Mouse (Mus musculus) liver, embryonic 13.5 days (tissue): ENCODE measurements around the gene Mmachc. TPM values are rescaled to one million over a fixed set of nuclear protein-coding genes. Genes with fewer than 3 reads are reported as not detected.
A peak's percentile ranks its signal among the peaks of the same experiment; 100 is the strongest.
"Not testable (repeated sequence)": the region's sequence is repeated elsewhere in the genome, so short reads cannot be mapped to it uniquely, and the experiment has no call there.

Source experiments
- ATAC-seq: fragments of 200-750 bp; cut with Nextera tagmentation; 2 replicates; pipeline ENCODE4 v1.8.0; 2017; ENCODE audit warnings: low read depth, mild to moderate bottlenecking, moderate number of reproducible peaks, moderate library complexity
- DNase-seq: peaks from one replicate; pipeline ENCODE4 v3.0.0; 2022
- H3K27ac ChIP-seq: fragments of 300-500 bp; sonication (generic); 2 replicates; pipeline ENCODE4 v1.5.1; 2015; ENCODE audit warnings: moderate library complexity, mild to moderate bottlenecking, inconsistent platforms
- H3K27me3 ChIP-seq: fragments of 300-500 bp; sonication (generic); 2 replicates; pipeline ENCODE4 v1.6.1; 2015; ENCODE audit warnings: mild to moderate bottlenecking, inconsistent platforms
- H3K36me3 ChIP-seq: fragments of 300-500 bp; sonication (generic); 2 replicates; pipeline ENCODE4 v1.6.1; 2015; ENCODE audit warnings: mild to moderate bottlenecking, inconsistent platforms
- H3K4me1 ChIP-seq: fragments of 300-500 bp; sonication (generic); replicated peaks from 2 replicates; pipeline ENCODE4 v1.6.1; 2015; ENCODE audit warnings: inconsistent platforms
- H3K4me2 ChIP-seq: fragments of 300-500 bp; sonication (generic); 2 replicates; pipeline ENCODE4 v1.6.1; 2015; ENCODE audit warnings: inconsistent platforms, mild to moderate bottlenecking, moderate library complexity
- H3K4me3 ChIP-seq: fragments of 300-500 bp; sonication (generic); replicated peaks from 2 replicates; pipeline ENCODE4 v1.5.1; 2015; ENCODE audit warnings: mild to moderate bottlenecking, inconsistent platforms
- H3K9ac ChIP-seq: fragments of 300-500 bp; sonication (generic); 2 replicates; pipeline ENCODE4 v1.6.1; 2015; ENCODE audit warnings: mild to moderate bottlenecking, inconsistent platforms
- H3K9me3 ChIP-seq: fragments of 300-500 bp; sonication (generic); replicated peaks from 2 replicates; pipeline ENCODE4 v1.6.1; 2016; ENCODE audit warnings: inconsistent platforms
- WGBS: fragments of 180-500 bp; shearing (Covaris S2); methylation state at CpG from one replicate; pipeline ENCODE4 v1.1.7; 2015; ENCODE audit not compliant: insufficient replicate concordance; 5-methylcytosine and 5-hydroxymethylcytosine counted together
- polyA plus RNA-seq: library from polyadenylated mRNA; unstranded; fragments of >200 nt; fragmentation: Nextera tagmentation; extraction: Ambion mirVana; gene quantifications from 2 replicates; pipeline ENCODE4 v1.2.1, GENCODE M21; 2015

The Mmachc gene
- polyA plus RNA-seq, 1 experiment from 2014 or later, result 13.6 TPM

- DNase-seq (no peak), ATAC-seq (no peak)
- Histone ChIP-seq H3K4me2 (no peak overlapping the region), H3K4me1 (peaks cover 24% of the 10 kb centered on the region), H3K4me3 (no peak overlapping the region), H3K36me3 (no peaks in the 10 kb centered on the region), H3K27ac (no peak overlapping the region), H3K9ac (no peak overlapping the region), H3K27me3 (no peaks in the 10 kb centered on the region), H3K9me3 (no peaks in the 10 kb centered on the region)
- WGBS, result 34% methylated on average over 2 of the region's 2 CpGs
Observed at GRCm38 (mm10) chr4:116669291-116669690, 38.9 kb downstream of the Mmachc start.

GRCm38 (mm10) chr4:116668145-116668544 is 40.1 kb downstream of the Mmachc start:
- H3K9me3 ChIP-seq, result no peaks in the 10 kb centered on the region
- H3K36me3 ChIP-seq, result no peaks in the 10 kb centered on the region
- no peak overlapping the region for H3K4me3 ChIP-seq
- 23% methylated on average over 3 of the region's 3 CpGs for WGBS
- DNase-seq (no peak), ATAC-seq (no peak)
- no peak overlapping the region for H3K27ac ChIP-seq
- H3K9ac ChIP-seq, result no peak overlapping the region
- H3K27me3 ChIP-seq, result no peaks in the 10 kb centered on the region
- H3K4me1 ChIP-seq, result peaks cover 16% of the 10 kb centered on the region
- H3K4me2 ChIP-seq, result no peak overlapping the region

- Histone ChIP-seq H3K4me1 (peaks cover 4% of the 10 kb centered on the region; the same call in 1 of the 2 replicates), H3K9ac (no peak overlapping the region), H3K9me3 (no peaks in the 10 kb centered on the region), H3K4me3 (no peak overlapping the region), H3K36me3 (no peaks in the 10 kb centered on the region), H3K27ac (no peak overlapping the region), H3K27me3 (no peaks in the 10 kb centered on the region), H3K4me2 (no peak overlapping the region)
- 41% methylated on average over 4 of the region's 4 CpGs for WGBS
- DNase-seq, result no peak
- no peak for ATAC-seq
Observed at GRCm38 (mm10) chr4:116666625-116667024, 41.6 kb downstream of the Mmachc start.

- no peaks in the 10 kb centered on the region for H3K9me3 ChIP-seq
- no peak overlapping the region for H3K4me2 ChIP-seq
- no peak overlapping the region for H3K9ac ChIP-seq
- WGBS, result 93% methylated on average over 1 of the region's 1 CpGs
- no peak for ATAC-seq
- no peak overlapping the region for H3K4me3 ChIP-seq
- peaks cover 8% of the 10 kb centered on the region for H3K4me1 ChIP-seq
- H3K27ac ChIP-seq, result no peak overlapping the region
- no peak for DNase-seq
- no peaks in the 10 kb centered on the region for H3K27me3 ChIP-seq
- H3K36me3 ChIP-seq, result no peaks in the 10 kb centered on the region
Observed at GRCm38 (mm10) chr4:116661998-116662397, 46.2 kb downstream of the Mmachc start.

GRCm38 (mm10) chr4:116660829-116661228 is 47.4 kb downstream of the Mmachc start:
- ATAC-seq (no peak), DNase-seq (no peak)
- H3K4me2 ChIP-seq, result no peak overlapping the region
- no peak overlapping the region for H3K4me3 ChIP-seq
- no peaks in the 10 kb centered on the region for H3K27me3 ChIP-seq
- no peaks in the 10 kb centered on the region for H3K36me3 ChIP-seq
- H3K9me3 ChIP-seq, result no peaks in the 10 kb centered on the region
- H3K9ac ChIP-seq, result no peak overlapping the region
- WGBS, result 65% methylated on average over 6 of the region's 6 CpGs
- H3K27ac ChIP-seq, result no peak overlapping the region
- peaks cover 20% of the 10 kb centered on the region for H3K4me1 ChIP-seq

- H3K9me3 ChIP-seq, ATAC-seq: not testable (repeated sequence)
- 74% methylated on average over 6 of the region's 6 CpGs for WGBS
Observed at GRCm38 (mm10) chr4:116659916-116660315, 48.3 kb downstream of the Mmachc start.

GRCm38 (mm10) chr4:116659474-116659873 is 48.7 kb downstream of the Mmachc start:
- Histone ChIP-seq H3K4me1 (peaks cover 27% of the 10 kb centered on the region), H3K4me3 (no peak overlapping the region), H3K9ac (no peak overlapping the region), H3K9me3 (no peaks in the 10 kb centered on the region), H3K4me2 (no peak overlapping the region), H3K36me3 (no peaks in the 10 kb centered on the region), H3K27me3 (no peaks in the 10 kb centered on the region), H3K27ac (no peak overlapping the region)
- WGBS, result 64% methylated on average over 2 of the region's 2 CpGs
- DNase-seq (no peak), ATAC-seq (no peak)

More at GRCm38 (mm10) chr4:116659916-116660315, 48.3 kb downstream of the Mmachc start:
- not testable (repeated sequence) for H3K27ac ChIP-seq, H3K36me3 ChIP-seq, DNase-seq, H3K4me2 ChIP-seq, H3K27me3 ChIP-seq, H3K4me3 ChIP-seq, H3K9ac ChIP-seq
- peaks cover 27% of the 10 kb centered on the region for H3K4me1 ChIP-seq

GRCm38 (mm10) chr4:116657971-116658370 is 50.2 kb downstream of the Mmachc start:
- H3K9ac ChIP-seq, result 0 out of 2 replicates have a peak overlapping the region, but pooled peaks have one; percentile 11
- H3K27me3 ChIP-seq, result no peaks in the 10 kb centered on the region
- WGBS, result 50% methylated on average over 3 of the region's 3 CpGs
- no peaks in the 10 kb centered on the region for H3K36me3 ChIP-seq
- H3K4me3 ChIP-seq, result no peak overlapping the region
- H3K27ac ChIP-seq, result no peak overlapping the region
- H3K4me1 ChIP-seq, result peaks cover 27% of the 10 kb centered on the region
- ATAC-seq (no peak), DNase-seq (no peak)
- H3K9me3 ChIP-seq, result no peaks in the 10 kb centered on the region
- H3K4me2 ChIP-seq, result no peak overlapping the region

GRCm38 (mm10) chr4:116655658-116656057 is 52.5 kb downstream of the Mmachc start:
- H3K9ac ChIP-seq, result no peak overlapping the region
- H3K4me1 ChIP-seq, result peaks cover 36% of the 10 kb centered on the region
- peak overlapping the region; percentile 40; the same call in 1 of the 2 replicates for H3K27ac ChIP-seq
- ATAC-seq (no peak), DNase-seq (no peak)
- H3K36me3 ChIP-seq, result no peaks in the 10 kb centered on the region
- no peak overlapping the region for H3K4me2 ChIP-seq
- no peak overlapping the region for H3K4me3 ChIP-seq
- 56% methylated on average over 3 of the region's 3 CpGs for WGBS
- no peaks in the 10 kb centered on the region for H3K9me3 ChIP-seq
- H3K27me3 ChIP-seq, result no peaks in the 10 kb centered on the region

- no peaks in the 10 kb centered on the region for H3K9me3 ChIP-seq
- no peak overlapping the region for H3K9ac ChIP-seq
- H3K4me3 ChIP-seq, result no peak overlapping the region
- WGBS, result 7% methylated on average over 2 of the region's 2 CpGs
- no peaks in the 10 kb centered on the region for H3K36me3 ChIP-seq
- H3K4me2 ChIP-seq, result no peak overlapping the region
- ATAC-seq, result no peak
- peak; percentile 9 for DNase-seq
- no peak overlapping the region for H3K27ac ChIP-seq
- H3K4me1 ChIP-seq, result peaks cover 42% of the 10 kb centered on the region
- no peaks in the 10 kb centered on the region for H3K27me3 ChIP-seq
Observed at GRCm38 (mm10) chr4:116655100-116655499, 53.1 kb downstream of the Mmachc start.

GRCm38 (mm10) chr4:116653228-116653627 is 55.0 kb downstream of the Mmachc start:
- no peak overlapping the region for H3K27ac ChIP-seq
- H3K4me1 ChIP-seq, result peaks cover 60% of the 10 kb centered on the region
- DNase-seq (no peak), ATAC-seq (no peak)
- no peak overlapping the region for H3K4me2 ChIP-seq
- 79% methylated on average over 6 of the region's 6 CpGs for WGBS
- H3K4me3 ChIP-seq, result no peak overlapping the region
- no peaks in the 10 kb centered on the region for H3K9me3 ChIP-seq
- H3K9ac ChIP-seq, result no peak overlapping the region
- peaks cover 10% of the 10 kb centered on the region for H3K36me3 ChIP-seq
- H3K27me3 ChIP-seq, result no peaks in the 10 kb centered on the region
